Mouse (Mus musculus) stomach, embryonic 15.5 days (tissue): ENCODE results near the gene Nicn1. TPM values are rescaled to one million over a fixed set of nuclear protein-coding genes. Genes with fewer than 3 reads are reported as not detected.
A peak's percentile ranks its signal among the peaks of the same experiment; 100 is the strongest.
"Not testable (repeated sequence)": the region's sequence is repeated elsewhere in the genome, so short reads cannot be mapped to it uniquely, and the experiment has no call there.

Experiments
- ATAC-seq: fragments of 200-750 bp; cut with Nextera tagmentation; 2 replicates; pipeline ENCODE4 v1.8.0; 2017; ENCODE audit warnings: low read depth, moderate number of reproducible peaks, moderate TSS enrichment; ENCODE audit not compliant: insufficient read depth, low FRiP score
- H3K27ac ChIP-seq: fragments of 300-500 bp; sonication (generic); 2 replicates; pipeline ENCODE4 v1.5.1; 2015; ENCODE audit warnings: mild to moderate bottlenecking, inconsistent platforms
- H3K27me3 ChIP-seq: fragments of 300-500 bp; sonication (generic); replicated peaks from 2 replicates; pipeline ENCODE4 v1.6.1; 2015; ENCODE audit warnings: inconsistent platforms
- H3K36me3 ChIP-seq: fragments of 300-500 bp; sonication (generic); 2 replicates; pipeline ENCODE4 v1.6.1; 2015; ENCODE audit warnings: inconsistent platforms
- H3K4me1 ChIP-seq: fragments of 300-500 bp; sonication (generic); 2 replicates; pipeline ENCODE4 v1.6.1; 2015; ENCODE audit warnings: inconsistent platforms
- H3K4me2 ChIP-seq: fragments of 300-500 bp; sonication (generic); 2 replicates; pipeline ENCODE4 v1.6.1; 2015; ENCODE audit warnings: mild to moderate bottlenecking, inconsistent platforms
- H3K4me3 ChIP-seq: fragments of 300-500 bp; sonication (generic); replicated peaks from 2 replicates; pipeline ENCODE4 v1.5.1; 2015; ENCODE audit warnings: inconsistent platforms
- H3K9ac ChIP-seq: fragments of 300-500 bp; sonication (generic); 2 replicates; pipeline ENCODE4 v1.6.1; 2015; ENCODE audit warnings: inconsistent platforms
- H3K9me3 ChIP-seq: fragments of 300-500 bp; sonication (generic); 2 replicates; pipeline ENCODE4 v1.6.1; 2016; ENCODE audit warnings: inconsistent platforms
- WGBS: fragments of 180-500 bp; shearing (Covaris S2); methylation state at CpG from one replicate; pipeline ENCODE4 v1.1.7; 2015; 5-methylcytosine and 5-hydroxymethylcytosine counted together
- polyA plus RNA-seq: library from polyadenylated mRNA; unstranded; fragments of >200 nt; fragmentation: Nextera tagmentation; extraction: Ambion mirVana; gene quantifications from 2 replicates; pipeline ENCODE4 v1.2.1, GENCODE M21; 2015

The Nicn1 gene
- polyA plus RNA-seq, 1 experiment from 2014 or later = 27.6 TPM

DNA sequence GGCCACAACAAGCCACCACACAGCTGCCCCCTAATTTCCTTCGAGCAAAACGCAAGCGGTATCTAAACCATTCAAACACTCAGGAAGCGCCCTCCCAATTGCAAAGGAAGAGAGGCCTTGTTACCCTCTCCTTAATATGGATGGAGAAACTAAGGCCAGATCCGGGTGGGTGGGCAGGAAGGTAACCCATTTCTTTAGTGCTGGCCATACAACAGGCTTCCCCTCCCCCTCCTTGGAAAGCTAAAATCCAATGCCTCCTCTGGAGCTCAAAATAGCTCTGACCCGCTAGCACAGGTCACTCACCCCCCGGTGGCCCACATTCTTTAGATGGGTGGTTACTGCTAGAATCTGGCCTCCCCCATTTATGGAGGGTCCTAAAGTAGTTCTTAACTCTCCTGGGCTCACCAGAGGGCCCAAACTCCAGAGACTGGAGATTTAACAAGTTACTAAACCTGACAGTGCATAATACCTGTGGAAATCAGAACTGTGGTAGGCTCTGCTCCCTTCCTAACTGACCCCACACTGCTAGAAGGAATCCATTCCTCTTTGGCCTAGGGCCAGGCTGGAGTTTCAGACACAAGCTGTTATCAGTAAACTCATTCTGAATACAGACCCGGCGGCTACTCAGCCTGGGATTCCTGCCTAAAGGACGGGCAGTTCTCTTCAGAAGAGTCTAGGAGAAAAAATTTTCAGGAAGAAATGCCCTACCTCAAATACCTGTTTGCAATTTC is 25.9 kb upstream of the Nicn1 start:
- no peaks in the 10 kb centered on the region for H3K27me3 ChIP-seq
- H3K36me3 ChIP-seq = no peaks in the 10 kb centered on the region
- WGBS = 8% methylated on average over 10 of the region's 10 CpGs
- peak overlapping the region; percentile 67 for H3K4me3 ChIP-seq
- no peaks in the 10 kb centered on the region for H3K9me3 ChIP-seq
- H3K4me2 ChIP-seq = peak overlapping the region; percentile 72
- 0 out of 2 replicates have a peak, but pooled peaks have one; percentile 1 for ATAC-seq
- peak overlapping the region; percentile 96 for H3K27ac ChIP-seq
- H3K9ac ChIP-seq = peak overlapping the region; percentile 37; the same call in 1 of the 2 replicates
- H3K4me1 ChIP-seq = peaks cover 30% of the 10 kb centered on the region

DNA sequence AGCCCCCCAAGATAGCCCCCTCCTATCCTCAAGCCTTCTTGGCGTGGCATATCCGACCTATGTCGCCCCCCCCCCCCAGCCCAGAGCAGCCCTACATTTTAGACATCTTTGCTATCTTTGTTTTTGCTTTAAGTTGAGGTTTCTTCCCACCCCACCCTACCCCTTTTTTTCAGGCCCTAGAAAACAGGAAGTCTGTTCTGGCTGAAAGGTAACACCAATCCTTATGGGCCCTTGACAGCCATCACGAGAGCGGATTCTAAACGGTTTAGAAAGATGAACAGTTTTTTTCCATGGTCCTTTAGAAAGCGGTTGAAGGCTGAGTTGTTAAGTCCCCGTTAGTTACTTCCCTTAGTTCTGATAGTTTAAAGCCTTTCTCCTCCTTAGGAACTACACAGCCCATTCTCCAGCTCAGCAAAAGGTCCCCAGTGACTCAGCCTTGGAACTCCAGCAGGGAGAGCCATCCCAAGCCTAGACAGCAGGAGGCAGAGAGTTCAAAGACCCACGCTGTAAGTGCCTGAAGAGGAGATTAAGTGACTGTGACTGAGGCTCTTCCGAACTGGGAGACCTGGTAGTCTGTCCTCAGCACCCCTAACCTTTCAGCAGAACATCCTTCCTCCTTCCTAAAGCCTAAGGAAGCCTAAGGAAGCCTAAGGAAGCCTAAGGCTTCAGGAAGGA is 23.8 kb upstream of the Nicn1 start:
- WGBS = 58% methylated on average over 10 of the region's 10 CpGs
- ATAC-seq = no peak
- no peak overlapping the region for H3K4me3 ChIP-seq
- no peaks in the 10 kb centered on the region for H3K27me3 ChIP-seq
- H3K4me1 ChIP-seq = peaks cover 28% of the 10 kb centered on the region
- H3K36me3 ChIP-seq = no peaks in the 10 kb centered on the region
- H3K4me2 ChIP-seq = no peak overlapping the region
- no peaks in the 10 kb centered on the region for H3K9me3 ChIP-seq
- H3K27ac ChIP-seq = no peak overlapping the region
- no peak overlapping the region for H3K9ac ChIP-seq

DNA sequence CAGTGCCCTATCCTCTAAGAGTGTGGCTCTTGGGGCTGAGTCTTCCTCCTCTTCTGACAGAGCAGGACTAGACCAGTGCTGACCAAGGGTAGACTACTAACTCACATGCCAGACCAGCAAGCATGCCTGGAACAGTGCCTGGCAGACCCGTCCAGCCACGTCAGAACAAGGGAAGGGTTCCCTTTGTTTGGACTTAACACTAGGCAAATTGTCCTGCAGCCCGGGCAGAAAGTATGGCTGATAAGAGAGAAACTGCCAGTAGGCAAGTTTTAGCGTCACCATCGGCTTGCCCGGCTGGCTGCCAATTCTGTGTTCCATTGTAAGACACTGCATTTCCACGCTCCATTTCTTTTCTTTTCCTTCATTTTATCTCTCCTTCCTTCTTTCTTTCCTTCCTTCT is 22.5 kb upstream of the Nicn1 start:
- Histone ChIP-seq H3K4me3 (no peak overlapping the region), H3K27ac (peak overlapping the region; percentile 81; the same call in 1 of the 2 replicates), H3K9ac (no peak overlapping the region), H3K4me1 (peaks cover 19% of the 10 kb centered on the region), H3K4me2 (no peak overlapping the region; the same call in 1 of the 2 replicates), H3K36me3 (no peaks in the 10 kb centered on the region), H3K27me3 (no peaks in the 10 kb centered on the region), H3K9me3 (no peaks in the 10 kb centered on the region)
- 66% methylated on average over 7 of the region's 7 CpGs for WGBS
- ATAC-seq = no peak

DNA sequence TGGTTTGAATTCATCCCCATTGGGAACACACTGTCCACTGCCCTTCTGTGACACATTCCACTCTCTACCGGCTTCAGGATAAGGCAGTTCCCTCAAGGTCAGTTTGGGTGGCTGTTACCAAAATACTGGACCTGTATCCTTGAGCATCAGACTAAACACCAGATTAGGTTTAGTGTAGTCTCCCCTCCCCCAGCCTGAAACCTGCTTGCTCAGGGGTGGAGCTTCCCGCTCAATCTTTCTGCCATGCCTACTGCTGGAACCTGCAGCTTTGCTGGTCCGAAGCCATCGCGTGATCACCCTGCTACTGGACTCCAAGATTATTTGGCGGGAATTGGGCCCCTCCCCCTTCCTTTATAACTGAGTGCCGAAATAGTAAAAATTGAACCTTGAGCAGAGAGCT is 21.5 kb upstream of the Nicn1 start:
- not testable (repeated sequence) for H3K27me3 ChIP-seq, H3K4me2 ChIP-seq, H3K4me3 ChIP-seq, ATAC-seq, H3K27ac ChIP-seq, H3K36me3 ChIP-seq, H3K9ac ChIP-seq, H3K9me3 ChIP-seq
- peaks cover 21% of the 10 kb centered on the region for H3K4me1 ChIP-seq
- 66% methylated on average over 7 of the region's 7 CpGs for WGBS

DNA sequence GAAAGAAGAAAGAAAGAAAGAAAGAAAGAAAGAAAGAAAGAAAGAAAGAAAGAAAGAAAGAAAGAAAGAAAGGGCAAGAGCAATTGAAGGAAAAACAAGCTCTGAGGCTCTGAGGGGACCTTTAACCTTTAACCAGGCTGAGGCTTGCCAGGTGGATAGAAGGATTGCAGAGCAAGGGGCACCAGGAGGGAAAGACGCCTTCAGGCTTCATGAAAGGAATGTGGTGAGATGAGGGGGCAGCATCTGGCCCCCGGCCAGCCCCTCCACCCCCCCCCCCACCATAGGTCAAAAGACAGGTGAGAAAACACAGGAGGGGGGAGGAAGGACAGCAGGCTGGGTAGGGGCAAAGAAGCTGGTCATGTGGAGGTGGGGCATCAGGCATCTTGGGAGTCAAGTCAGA is 18.3 kb upstream of the Nicn1 start:
- Histone ChIP-seq H3K9me3 (no peaks in the 10 kb centered on the region), H3K4me1 (peaks cover 9% of the 10 kb centered on the region; the same call in 1 of the 2 replicates), H3K36me3 (no peaks in the 10 kb centered on the region), H3K9ac (no peak overlapping the region), H3K4me3 (no peak overlapping the region), H3K27ac (peak overlapping the region; percentile 21; the same call in 1 of the 2 replicates), H3K4me2 (no peak overlapping the region), H3K27me3 (no peaks in the 10 kb centered on the region)
- ATAC-seq = no peak
- WGBS = 25% methylated on average over 2 of the region's 2 CpGs

GRCm38 (mm10) chr9:108272691-108273090 is 17.5 kb upstream of the Nicn1 start:
- Histone ChIP-seq H3K27ac (peak overlapping the region; percentile 21; the same call in 1 of the 2 replicates), H3K4me1 (peaks cover 4% of the 10 kb centered on the region; the same call in 1 of the 2 replicates), H3K27me3 (no peaks in the 10 kb centered on the region), H3K4me2 (no peak overlapping the region), H3K9me3 (no peaks in the 10 kb centered on the region), H3K36me3 (no peaks in the 10 kb centered on the region), H3K9ac (no peak overlapping the region), H3K4me3 (no peak overlapping the region)
- WGBS = 41% methylated on average over 5 of the region's 5 CpGs
- ATAC-seq = no peak

DNA sequence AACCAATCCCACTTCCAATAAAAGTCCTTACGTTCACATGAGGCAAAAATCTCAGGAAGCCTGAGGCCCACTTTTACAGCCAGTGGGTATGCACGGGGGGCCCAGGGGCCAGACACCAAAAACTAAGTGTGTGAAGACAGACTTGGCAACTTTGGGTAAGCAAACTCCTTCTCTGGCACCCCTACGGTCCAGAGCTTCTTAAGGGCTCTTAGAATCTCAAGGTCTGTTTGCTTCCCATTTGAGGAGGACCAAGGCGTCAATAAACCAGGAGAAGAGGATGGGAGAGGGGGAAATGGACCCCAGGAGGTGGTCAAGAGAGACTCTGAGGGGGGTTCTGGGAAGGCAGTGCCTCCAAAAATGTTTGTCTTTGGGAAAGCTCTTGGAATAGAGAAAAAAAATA is 16.7 kb upstream of the Nicn1 start:
- no peak for ATAC-seq
- no peaks in the 10 kb centered on the region for H3K27me3 ChIP-seq
- H3K27ac ChIP-seq = no peak overlapping the region
- no peaks in the 10 kb centered on the region for H3K36me3 ChIP-seq
- 83% methylated on average over 4 of the region's 4 CpGs for WGBS
- no peak overlapping the region for H3K4me2 ChIP-seq
- no peaks in the 10 kb centered on the region for H3K9me3 ChIP-seq
- peaks cover 3% of the 10 kb centered on the region; the same call in 1 of the 2 replicates for H3K4me1 ChIP-seq
- no peak overlapping the region for H3K4me3 ChIP-seq
- no peak overlapping the region for H3K9ac ChIP-seq

GRCm38 (mm10) chr9:108274476-108275330 is 15.5 kb upstream of the Nicn1 start:
- Histone ChIP-seq H3K4me2 (no peak overlapping the region), H3K4me1 (peaks cover 3% of the 10 kb centered on the region; the same call in 1 of the 2 replicates), H3K9me3 (no peaks in the 10 kb centered on the region), H3K4me3 (no peak overlapping the region), H3K9ac (no peak overlapping the region), H3K27ac (peak overlapping the region; percentile 44), H3K36me3 (no peaks in the 10 kb centered on the region), H3K27me3 (no peaks in the 10 kb centered on the region)
- ATAC-seq = peak; percentile 70; the same call in 1 of the 2 replicates
- 67% methylated on average over 5 of the region's 5 CpGs for WGBS

DNA sequence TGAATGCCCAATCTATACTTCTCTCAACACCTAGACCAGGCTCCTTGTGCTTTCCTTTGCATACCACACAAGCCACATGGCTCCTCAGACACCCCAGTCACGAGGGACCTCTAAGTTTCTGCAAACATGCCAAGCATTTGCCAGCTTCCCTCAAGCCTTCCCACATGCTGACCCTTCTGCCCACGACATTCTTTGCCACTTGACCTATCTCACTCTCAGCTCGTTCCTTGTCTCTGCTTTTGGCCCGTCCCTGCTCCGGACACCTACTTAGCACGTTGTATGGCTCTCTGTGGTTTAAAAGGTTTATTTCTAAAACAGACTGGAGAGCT is 14.9 kb upstream of the Nicn1 start:
- no peaks in the 10 kb centered on the region for H3K36me3 ChIP-seq
- H3K9ac ChIP-seq = no peak overlapping the region
- no peaks in the 10 kb centered on the region for H3K27me3 ChIP-seq
- no peak for ATAC-seq
- H3K4me2 ChIP-seq = no peak overlapping the region
- H3K4me3 ChIP-seq = no peak overlapping the region
- H3K4me1 ChIP-seq = peaks cover 3% of the 10 kb centered on the region; the same call in 1 of the 2 replicates
- H3K9me3 ChIP-seq = no peaks in the 10 kb centered on the region
- H3K27ac ChIP-seq = peak overlapping the region; percentile 44
- WGBS = 49% methylated on average over 6 of the region's 6 CpGs

DNA sequence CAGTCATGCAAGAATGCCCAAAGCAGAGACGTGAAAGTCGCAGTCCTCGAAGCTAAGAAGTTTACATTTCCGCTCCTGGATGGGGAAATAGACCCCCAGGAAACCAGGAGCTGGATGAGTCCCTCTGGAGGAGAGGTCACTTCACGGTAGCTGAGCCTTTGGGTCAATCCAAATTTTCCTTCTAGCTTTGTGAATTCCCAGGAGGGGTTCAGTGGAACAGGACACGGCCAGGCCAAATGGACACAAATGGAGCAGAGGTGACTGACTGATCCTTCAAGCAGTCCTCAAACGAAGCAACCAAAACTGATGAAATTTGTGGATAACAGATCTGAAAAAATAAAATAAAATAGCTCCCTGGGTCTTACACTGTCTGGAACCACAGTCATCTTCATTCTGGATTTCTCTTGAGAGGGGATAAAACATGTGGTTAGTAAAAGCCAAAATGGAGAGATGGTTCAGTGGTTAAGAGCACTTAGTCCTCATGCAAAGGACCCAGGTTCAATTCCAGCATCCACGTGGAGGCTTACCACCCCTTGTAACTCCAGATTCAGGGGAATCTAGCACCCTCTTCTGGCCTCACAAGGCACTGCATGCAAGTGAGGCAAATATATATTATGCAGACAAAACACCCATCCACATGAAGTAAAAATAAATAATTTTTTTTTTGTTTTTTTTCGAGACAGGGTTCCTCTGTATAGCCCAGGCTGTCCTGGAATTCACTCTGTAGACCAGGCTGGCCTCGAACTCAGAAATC is 11.4 kb upstream of the Nicn1 start:
- no peaks in the 10 kb centered on the region for H3K4me1 ChIP-seq
- no peaks in the 10 kb centered on the region for H3K27me3 ChIP-seq
- no peak overlapping the region for H3K9ac ChIP-seq
- 70% methylated on average over 10 of the region's 10 CpGs for WGBS
- no peak overlapping the region for H3K4me2 ChIP-seq
- no peak overlapping the region for H3K4me3 ChIP-seq
- ATAC-seq = no peak
- H3K9me3 ChIP-seq = no peaks in the 10 kb centered on the region
- H3K27ac ChIP-seq = no peak overlapping the region
- H3K36me3 ChIP-seq = no peaks in the 10 kb centered on the region

DNA sequence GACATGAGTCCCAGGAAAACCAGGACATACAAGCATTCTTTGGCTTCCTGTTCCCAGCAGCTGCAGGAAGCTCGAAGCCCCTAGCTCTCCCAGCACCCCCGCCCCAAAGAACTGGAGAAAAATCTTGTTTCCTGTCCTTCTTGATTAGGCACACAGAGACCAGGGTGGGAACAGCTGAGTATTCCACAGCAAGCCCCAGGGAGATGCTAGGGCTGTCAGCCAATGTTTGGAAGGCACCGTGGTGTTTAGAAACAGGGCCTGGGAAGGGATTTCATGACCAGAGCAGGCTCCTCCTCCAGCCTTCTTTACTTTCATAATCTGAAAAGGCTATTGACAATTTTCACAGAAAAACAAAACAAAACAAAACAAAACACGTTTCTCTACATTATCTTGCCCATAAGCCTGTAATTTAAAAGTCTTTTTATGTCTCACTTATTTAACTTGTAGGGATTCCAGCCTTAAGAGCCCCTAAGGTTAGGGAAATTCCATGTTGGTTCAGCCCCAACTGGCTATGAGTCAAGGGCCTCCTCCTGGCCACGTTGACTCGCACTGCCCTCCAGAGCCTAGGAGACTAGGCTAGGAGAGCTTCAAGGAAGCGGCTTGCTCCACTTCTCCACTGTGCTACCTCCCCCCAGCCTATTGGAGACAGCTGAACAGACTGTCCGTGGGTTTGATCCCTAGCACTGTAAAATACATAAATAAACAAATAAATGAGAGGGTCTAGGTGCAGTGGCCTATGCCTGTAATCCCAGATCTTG is 10.0 kb upstream of the Nicn1 start:
- no peaks in the 10 kb centered on the region for H3K36me3 ChIP-seq
- WGBS = 29% methylated on average over 8 of the region's 8 CpGs
- H3K27ac ChIP-seq = peak overlapping the region; percentile 17

More for the DNA sequence above, 10.0 kb upstream of the Nicn1 start:
- no peaks in the 10 kb centered on the region for H3K4me1 ChIP-seq
- 0 out of 2 replicates have a peak overlapping the region, but pooled peaks have one; percentile 12 for H3K4me2 ChIP-seq
- no peak overlapping the region for H3K4me3 ChIP-seq
- H3K9me3 ChIP-seq = no peaks in the 10 kb centered on the region
- no peaks in the 10 kb centered on the region for H3K27me3 ChIP-seq
- H3K9ac ChIP-seq = no peak overlapping the region
- peak; percentile 72 for ATAC-seq
